In genomic region chr16:93531937-93532336, GRCm38 (mm10) we compare ENCODE assay signal across 30 mouse cellular contexts.
A peak's percentile ranks its signal among the peaks of the same experiment; 100 is the strongest.
DNase-seq lines count a peak whose midpoint lies in the region; ATAC-seq and TF ChIP-seq lines count a peak whose summit lies in the region.
"Had no signal": no experiment of that assay in that cellular context is flagged by ENCODE, and none has a peak within 500 bp of the region (broad histone marks: within the 10 kb centered on the region; RNA-seq: fewer than 3 reads in every experiment).

No protein-coding gene starts in this region.

- no peaks in the 10 kb centered on the region for H3K36me3 ChIP-seq in hindbrain, postnatal 0 days (ENCODE audit: insufficient read depth, low read length)
- H3K36me3 ChIP-seq in hindbrain, embryonic 11.5 days (ENCODE audit: control insufficient read depth, insufficient read depth, low read length), result no peaks in the 10 kb centered on the region
- no peaks in the 10 kb centered on the region for H3K36me3 ChIP-seq in lung, embryonic 14.5 days (ENCODE audit: insufficient read depth)
- no peaks in the 10 kb centered on the region for H3K36me3 ChIP-seq in E14TG2a.4 (ENCODE audit: insufficient read depth, low read length)
- H3K36me3 ChIP-seq: embryonic facial prominence, embryonic 13.5 days; forebrain, embryonic 10.5 days; hindbrain, embryonic 13.5 days; kidney, embryonic 15.5 days; limb, embryonic 12.5 days; midbrain, embryonic 13.5 days; neural tube, embryonic 15.5 days; stomach, embryonic 15.5 days had no signal

- H3K9ac ChIP-seq in hindbrain, postnatal 0 days (replicated peaks; ENCODE audit: low read length), result no peak overlapping the region
- H3K9ac ChIP-seq in hindbrain, embryonic 11.5 days (ENCODE audit: low read depth, low read length), result no peak overlapping the region
- no peak overlapping the region for H3K9ac ChIP-seq in lung, embryonic 14.5 days
- H3K9ac ChIP-seq: embryonic facial prominence, embryonic 13.5 days; hindbrain, embryonic 13.5 days; kidney, embryonic 15.5 days; limb, embryonic 12.5 days; midbrain, embryonic 13.5 days; neural tube, embryonic 15.5 days; stomach, embryonic 15.5 days had no signal

- peak; percentile 12; the same call in 1 of the 2 replicates for TF ChIP-seq CTCF in hindbrain, postnatal 0 days (IDR thresholded peaks at IDR 0.05; ENCODE audit: low read depth)
- 0 out of 2 replicates have a peak, but pooled peaks have one; percentile 15 for TF ChIP-seq CTCF in lung, embryonic 14.5 days (IDR thresholded peaks at IDR 0.05; ENCODE audit: low read depth)
- 0 out of 2 replicates have a peak, but pooled peaks have one; percentile 3 for TF ChIP-seq CTCF in E14TG2a.4 (conservative IDR thresholded peaks at IDR 0.05; ENCODE audit: low read length)

- no peak overlapping the region for H3K4me3 ChIP-seq in hindbrain, postnatal 0 days (ENCODE audit: low read length)
- no peak overlapping the region for H3K4me3 ChIP-seq in hindbrain, embryonic 11.5 days (ENCODE audit: low read depth, low read length)
- H3K4me3 ChIP-seq in lung, embryonic 14.5 days (ENCODE audit: low read depth, low read length), result no peak overlapping the region
- H3K4me3 ChIP-seq in E14TG2a.4 (replicated peaks; ENCODE audit: low read length), result no peak overlapping the region
- H3K4me3 ChIP-seq: embryonic facial prominence, embryonic 13.5 days; forebrain, embryonic 10.5 days; hindbrain, embryonic 13.5 days; kidney, embryonic 15.5 days; limb, embryonic 12.5 days; midbrain, embryonic 13.5 days; neural tube, embryonic 15.5 days; stomach, embryonic 15.5 days had no signal

- no peak overlapping the region for H3K27ac ChIP-seq in hindbrain, postnatal 0 days
- no peak overlapping the region for H3K27ac ChIP-seq in hindbrain, embryonic 11.5 days (ENCODE audit: low read depth, low read length)
- H3K27ac ChIP-seq in lung, embryonic 14.5 days (ENCODE audit: low read depth), result no peak overlapping the region
- H3K27ac ChIP-seq: forebrain, embryonic 10.5 days; hindbrain, embryonic 13.5 days; kidney, embryonic 15.5 days; limb, embryonic 12.5 days; macrophage; midbrain, embryonic 13.5 days; neural tube, embryonic 15.5 days had no signal

- DNase-seq in hindbrain, postnatal 0 days (ENCODE audit: low spot score), result no peak
- DNase-seq in hindbrain, embryonic 11.5 days (ENCODE audit: low spot score), result no peak
- no peak for DNase-seq in lung, embryonic 14.5 days
- no peak for DNase-seq in lung, postnatal 36 days
- no peak for DNase-seq in gastrocnemius, postnatal 10 days
- DNase-seq: adrenal gland, adult 8-10 months; B cell, adult 2 months; cerebellum, adult 9-10 months; cerebellum, postnatal 36 days; embryo, embryonic 11 days; gastrocnemius, postnatal 14 days; heart, postnatal 36 days; kidney, adult 18-20 months; retina, postnatal 1 day; right cerebral cortex, postnatal 25 days; thymus, adult 2 months; thymus, postnatal 36 days had no signal

- ATAC-seq in hindbrain, postnatal 0 days, result no peak
- no peak for ATAC-seq in hindbrain, embryonic 11.5 days (ENCODE audit: low FRiP score)
- no peak for ATAC-seq in lung, embryonic 14.5 days (ENCODE audit: insufficient read depth)
- 0 out of 2 replicates have a peak, but pooled peaks have one; percentile 22 for ATAC-seq in common myeloid progenitor, adult 5-6 weeks (replicated peaks; ENCODE audit: low read depth, poor library complexity, severe bottlenecking)
- ATAC-seq: lung, postnatal 0 days; midbrain, embryonic 13.5 days had no signal

- H3K27me3 ChIP-seq in hindbrain, postnatal 0 days (ENCODE audit: insufficient read depth, low read length), result no peaks in the 10 kb centered on the region
- H3K27me3 ChIP-seq in hindbrain, embryonic 11.5 days (ENCODE audit: control insufficient read depth, insufficient read depth, low read length), result no peaks in the 10 kb centered on the region
- H3K27me3 ChIP-seq in lung, embryonic 14.5 days (ENCODE audit: insufficient read depth, low read length), result no peaks in the 10 kb centered on the region
- H3K27me3 ChIP-seq in E14TG2a.4 (ENCODE audit: insufficient read depth, low read length), result peaks cover 3% of the 10 kb centered on the region; the same call in 1 of the 2 replicates
- H3K27me3 ChIP-seq: embryonic facial prominence, embryonic 13.5 days; hindbrain, embryonic 13.5 days; kidney, embryonic 15.5 days; limb, embryonic 12.5 days; midbrain, embryonic 13.5 days; neural tube, embryonic 15.5 days; stomach, embryonic 15.5 days had no signal

- WGBS in hindbrain, postnatal 0 days, result 73% methylated on average over 8 of the region's 8 CpGs
- WGBS in hindbrain, embryonic 11.5 days, result 85% methylated on average over 8 of the region's 8 CpGs
- 74% methylated on average over 8 of the region's 8 CpGs for WGBS in lung, embryonic 14.5 days

- no peaks in the 10 kb centered on the region for H3K4me1 ChIP-seq in hindbrain, postnatal 0 days (ENCODE audit: insufficient read depth, low read length)
- no peaks in the 10 kb centered on the region for H3K4me1 ChIP-seq in hindbrain, embryonic 11.5 days (replicated peaks; ENCODE audit: control insufficient read depth, insufficient read depth, low read length)
- H3K4me1 ChIP-seq in lung, embryonic 14.5 days (ENCODE audit: insufficient read depth), result no peaks in the 10 kb centered on the region
- peaks cover 26% of the 10 kb centered on the region for H3K4me1 ChIP-seq in E14TG2a.4 (replicated peaks; ENCODE audit: low read depth, low read length)
- H3K4me1 ChIP-seq: hindbrain, embryonic 13.5 days; midbrain, embryonic 13.5 days; neural tube, embryonic 15.5 days; stomach, embryonic 15.5 days had no signal

- no peak overlapping the region for H3K4me2 ChIP-seq in hindbrain, postnatal 0 days (ENCODE audit: low read depth, low read length)
- H3K4me2 ChIP-seq in hindbrain, embryonic 11.5 days (replicated peaks; ENCODE audit: low read depth, low read length), result no peak overlapping the region
- no peak overlapping the region for H3K4me2 ChIP-seq in lung, embryonic 14.5 days
- H3K4me2 ChIP-seq: embryonic facial prominence, embryonic 13.5 days; heart, embryonic 11.5 days; hindbrain, embryonic 13.5 days; kidney, embryonic 15.5 days; limb, embryonic 12.5 days; midbrain, embryonic 13.5 days; neural tube, embryonic 15.5 days; stomach, embryonic 15.5 days had no signal

- no peaks in the 10 kb centered on the region for H3K9me3 ChIP-seq in hindbrain, postnatal 0 days (ENCODE audit: low read length)
- no peaks in the 10 kb centered on the region for H3K9me3 ChIP-seq in hindbrain, embryonic 11.5 days (ENCODE audit: control insufficient read depth, low read length)
- H3K9me3 ChIP-seq in lung, embryonic 14.5 days (ENCODE audit: low read depth, low read length), result no peaks in the 10 kb centered on the region
- H3K9me3 ChIP-seq in E14TG2a.4 (ENCODE audit: low read length), result peaks cover 7% of the 10 kb centered on the region; the same call in 1 of the 2 replicates
- H3K9me3 ChIP-seq: embryonic facial prominence, embryonic 13.5 days; forebrain, embryonic 10.5 days; hindbrain, embryonic 13.5 days; kidney, embryonic 15.5 days; limb, embryonic 12.5 days; midbrain, embryonic 13.5 days; neural tube, embryonic 15.5 days; stomach, embryonic 15.5 days had no signal
